Mouse (Mus musculus) myocyte (in vitro differentiated cells): ENCODE data around the gene B4galt1.

Experiments
- POLR2A ChIP-seq: IDR thresholded peaks from one replicate; pipeline ENCODE4 v1.6.1; 2011; ENCODE audit warnings: low read depth, mild to moderate bottlenecking, control low read depth, moderate library complexity; ENCODE audit not compliant: insufficient read length
- REST ChIP-seq: IDR thresholded peaks from one replicate; pipeline ENCODE4 v1.6.1; 2011; ENCODE audit warnings: mild to moderate bottlenecking, control low read depth, moderate library complexity; ENCODE audit not compliant: insufficient read depth, insufficient read length

- no peak for TF ChIP-seq REST
- TF ChIP-seq POLR2A = no peak
Observed at GRCm38 (mm10) chr4:40856571-40856970, 2.8 kb upstream of the B4galt1 start.
